Mouse (Mus musculus) CH12.LX (cell line): ENCODE data around the gene Dusp16. TPM values are rescaled to one million over a fixed set of nuclear protein-coding genes. Genes with fewer than 3 reads are reported as not detected.

ENCODE experiments used
- DNase-seq: peaks from one replicate; pipeline ENCODE4 v3.0.0-alpha.2; 2013; ENCODE audit errors: extremely low read depth
- H3K27ac ChIP-seq: 2 replicates; pipeline ENCODE4 v1.5.1; 2012; ENCODE audit warnings: low read depth, mild to moderate bottlenecking, control low read depth, moderate library complexity; ENCODE audit not compliant: insufficient read depth
- H3K27me3 ChIP-seq: replicated peaks from 2 replicates; pipeline ENCODE3; 2012; ENCODE audit warnings: inconsistent platforms
- H3K36me3 ChIP-seq, 2 experiments: replicated peaks in 1 of 2; 2 replicates each; pipeline versions ENCODE3 to v1.6.1; 2012; ENCODE audit warnings: inconsistent platforms in 1 of 2, low read length in 1 of 2, mild to moderate bottlenecking in 1 of 2, mixed read lengths in 1 of 2, moderate library complexity in 1 of 2; ENCODE audit not compliant: control insufficient read depth in 1 of 2, insufficient read depth in 1 of 2
- H3K4me1 ChIP-seq, 2 experiments: 2 replicates each; pipeline ENCODE4 v1.6.1; 2012; ENCODE audit warnings: inconsistent platforms in 1 of 2, moderate library complexity in 1 of 2; ENCODE audit not compliant: insufficient read depth in 2 of 2, control insufficient read depth in 1 of 2
- H3K4me2 ChIP-seq: 2 replicates; pipeline ENCODE4 v1.6.1; 2012; ENCODE audit warnings: low read depth, mild to moderate bottlenecking, control low read depth; ENCODE audit not compliant: poor library complexity, insufficient read depth, severe bottlenecking
- H3K4me3 ChIP-seq, 3 experiments: fragments of 150-350 bp in 1 of 3; sonication (generic) in 1 of 3; replicated peaks in 1 of 3; 2 replicates each; pipeline versions ENCODE3 to v1.5.1; 2011 to 2012; ENCODE audit warnings: low read depth in 2 of 3, low read length in 2 of 3, mild to moderate bottlenecking in 2 of 3, moderate library complexity in 2 of 3, control low read depth in 1 of 3, improper control_type of control experiment in 1 of 3, inconsistent platforms in 1 of 3, mixed read lengths in 1 of 3; ENCODE audit not compliant: poor library complexity in 1 of 3
- H3K79me2 ChIP-seq: replicated peaks from 2 replicates; pipeline ENCODE4 v1.6.1; 2012; ENCODE audit warnings: mild to moderate bottlenecking, moderate library complexity; ENCODE audit not compliant: control insufficient read depth, poor library complexity, insufficient read depth, severe bottlenecking; ENCODE audit errors: extremely low read depth
- H3K9ac ChIP-seq: 2 replicates; pipeline ENCODE4 v1.6.1; 2012; ENCODE audit warnings: low read depth, mild to moderate bottlenecking, control low read depth, moderate library complexity; ENCODE audit not compliant: insufficient read depth
- H3K9me3 ChIP-seq: replicated peaks from 2 replicates; pipeline ENCODE3; 2012; ENCODE audit warnings: low read length, inconsistent platforms, mixed read lengths
- BHLHE40 ChIP-seq: IDR thresholded peaks from 2 replicates; pipeline ENCODE4 v1.6.1; 2011; ENCODE audit warnings: mild to moderate bottlenecking, low read depth, low read length, improper control_type of control experiment
- CHD1 ChIP-seq: IDR thresholded peaks from 2 replicates; pipeline ENCODE4 v1.6.1; 2012; ENCODE audit warnings: low read depth, low read length, improper control_type of control experiment, inconsistent platforms
- CTCF ChIP-seq, 2 experiments: IDR thresholded peaks in 1 of 2; conservative IDR thresholded peaks in 1 of 2; 2 replicates each; pipeline ENCODE4 v1.5.1; 2011 to 2012; ENCODE audit warnings: low read depth in 2 of 2, low read length in 2 of 2, improper control_type of control experiment in 1 of 2, inconsistent platforms in 1 of 2, mild to moderate bottlenecking in 1 of 2, moderate library complexity in 1 of 2
- E2F4 ChIP-seq: IDR thresholded peaks from 2 replicates; pipeline ENCODE4 v1.6.1; 2011; ENCODE audit warnings: low read depth, low read length, improper control_type of control experiment; ENCODE audit not compliant: insufficient replicate concordance
- ELF1 ChIP-seq: IDR thresholded peaks from 2 replicates; pipeline ENCODE4 v1.6.1; 2014; ENCODE audit warnings: low read depth, mild to moderate bottlenecking, inconsistent platforms, low read length, improper control_type of control experiment
- EP300 ChIP-seq: IDR thresholded peaks from 2 replicates; pipeline ENCODE4 v1.6.1; 2011; ENCODE audit warnings: low read length, improper control_type of control experiment
- ETS1 ChIP-seq: conservative IDR thresholded peaks from 2 replicates; pipeline ENCODE4 v1.6.1; 2012; ENCODE audit warnings: low read depth, mild to moderate bottlenecking, inconsistent platforms, low read length, improper control_type of control experiment, moderate library complexity
- IRF4 ChIP-seq: IDR thresholded peaks from 2 replicates; pipeline ENCODE4 v1.6.1; 2014; ENCODE audit warnings: low read depth, mild to moderate bottlenecking, inconsistent platforms, low read length, improper control_type of control experiment
- JUN ChIP-seq: IDR thresholded peaks from 2 replicates; pipeline ENCODE4 v1.6.1; 2011; ENCODE audit warnings: low read depth, mild to moderate bottlenecking, low read length, improper control_type of control experiment, moderate library complexity; ENCODE audit not compliant: insufficient read depth
- JUND ChIP-seq: conservative IDR thresholded peaks from 2 replicates; pipeline ENCODE4 v1.6.1; 2011; ENCODE audit warnings: low read depth, low read length, improper control_type of control experiment
- MAFK ChIP-seq: IDR thresholded peaks from 2 replicates; pipeline ENCODE4 v1.6.1; 2011; ENCODE audit warnings: low read length, improper control_type of control experiment; ENCODE audit not compliant: insufficient replicate concordance
- MAX ChIP-seq: IDR thresholded peaks from 2 replicates; pipeline ENCODE4 v1.6.1; 2011; ENCODE audit warnings: low read length, improper control_type of control experiment
- MAZ ChIP-seq: IDR thresholded peaks from 2 replicates; pipeline ENCODE4 v1.6.1; 2012; ENCODE audit warnings: low read depth, mild to moderate bottlenecking, inconsistent platforms, low read length, improper control_type of control experiment, moderate library complexity
- MEF2A ChIP-seq: IDR thresholded peaks from 2 replicates; pipeline ENCODE4 v1.6.1; 2014; ENCODE audit warnings: low read depth, mild to moderate bottlenecking, inconsistent platforms, low read length, improper control_type of control experiment, borderline replicate concordance
- MXI1 ChIP-seq: IDR thresholded peaks from 2 replicates; pipeline ENCODE4 v1.6.1; 2011; ENCODE audit warnings: mild to moderate bottlenecking, low read depth, low read length, improper control_type of control experiment
- MYC ChIP-seq: IDR thresholded peaks from 2 replicates; pipeline ENCODE4 v1.6.1; 2011; ENCODE audit warnings: low read depth, mild to moderate bottlenecking, improper control_type of control experiment, low read length
- NELFE ChIP-seq: IDR thresholded peaks from 2 replicates; pipeline ENCODE4 v1.6.1; 2011; ENCODE audit warnings: low read depth, low read length, improper control_type of control experiment
- POLR2AphosphoS2 ChIP-seq: IDR thresholded peaks from 2 replicates; pipeline ENCODE4 v1.6.1; 2011; ENCODE audit warnings: low read depth, low read length, improper control_type of control experiment
- RCOR1 ChIP-seq: conservative IDR thresholded peaks from 2 replicates; pipeline ENCODE4 v1.6.1; 2012; ENCODE audit warnings: low read depth, mild to moderate bottlenecking, inconsistent platforms, low read length, improper control_type of control experiment
- SIN3A ChIP-seq: IDR thresholded peaks from 2 replicates; pipeline ENCODE4 v1.6.1; 2012; ENCODE audit warnings: low read length, improper control_type of control experiment, inconsistent platforms
- SMC3 ChIP-seq: IDR thresholded peaks from 2 replicates; pipeline ENCODE4 v1.6.1; 2011; ENCODE audit warnings: low read depth, low read length, improper control_type of control experiment
- TBP ChIP-seq: conservative IDR thresholded peaks from 2 replicates; pipeline ENCODE4 v1.6.1; 2011; ENCODE audit warnings: low read depth, low read length, improper control_type of control experiment
- TCF12 ChIP-seq: IDR thresholded peaks from 2 replicates; pipeline ENCODE4 v1.6.1; 2014; ENCODE audit warnings: low read depth, mild to moderate bottlenecking, inconsistent platforms, low read length, improper control_type of control experiment
- UBTF ChIP-seq: IDR thresholded peaks from 2 replicates; pipeline ENCODE4 v1.6.1; 2012; ENCODE audit warnings: low read depth, mild to moderate bottlenecking, inconsistent platforms, low read length, improper control_type of control experiment, moderate library complexity
- USF1 ChIP-seq: IDR thresholded peaks from 2 replicates; pipeline ENCODE4 v1.6.1; 2014; ENCODE audit warnings: low read depth, mild to moderate bottlenecking, inconsistent platforms, low read length, improper control_type of control experiment
- USF2 ChIP-seq: conservative IDR thresholded peaks from 2 replicates; pipeline ENCODE4 v1.6.1; 2011; ENCODE audit warnings: low read depth, low read length, improper control_type of control experiment
- ZMIZ1 ChIP-seq: IDR thresholded peaks from 2 replicates; pipeline ENCODE4 v1.6.1; 2012; ENCODE audit warnings: low read depth, mild to moderate bottlenecking, inconsistent platforms, low read length, improper control_type of control experiment
- dilution Hi-C: fragments of 300-500 bp; cut with MboI; formaldehyde crosslinking; loops from 2 replicates; pipeline ENCODE4 v1.14.3; 2020; ENCODE audit warnings: low sequenced_read_pairs; ENCODE audit not compliant: extremely low pct_unique_long_range_greater_than_20kb, extremely low pct_ligation_motif_present
- in situ Hi-C: fragments of 300-500 bp; cut with MboI; formaldehyde crosslinking; loops from 3 replicates; pipeline ENCODE4 v1.14.3; 2019; ENCODE audit warnings: low sequenced_read_pairs, low pct_ligation_motif_present, low pct_unique_long_range_greater_than_20kb, mixed read lengths
- polyA plus RNA-seq: library from polyadenylated mRNA; unstranded; fragments of >175 nt; gene quantifications from 2 replicates; pipeline ENCODE4 v1.2.1, GENCODE M21; 2012; ENCODE audit warnings: low read depth; ENCODE audit not compliant: insufficient read length
- total RNA-seq, 2 experiments: library from RNA; depleted of rRNA; stranded (reverse); fragments of 300-350 nt in 1 of 2; fragments of >200 nt in 1 of 2; gene quantifications; 2 replicates each; pipeline ENCODE4 v1.2.3; 2012 to 2014

Gene Dusp16
- total and polyA plus RNA-seq, 3 experiments: 3.7 to 13.1 (median 10.6) TPM

DNA sequence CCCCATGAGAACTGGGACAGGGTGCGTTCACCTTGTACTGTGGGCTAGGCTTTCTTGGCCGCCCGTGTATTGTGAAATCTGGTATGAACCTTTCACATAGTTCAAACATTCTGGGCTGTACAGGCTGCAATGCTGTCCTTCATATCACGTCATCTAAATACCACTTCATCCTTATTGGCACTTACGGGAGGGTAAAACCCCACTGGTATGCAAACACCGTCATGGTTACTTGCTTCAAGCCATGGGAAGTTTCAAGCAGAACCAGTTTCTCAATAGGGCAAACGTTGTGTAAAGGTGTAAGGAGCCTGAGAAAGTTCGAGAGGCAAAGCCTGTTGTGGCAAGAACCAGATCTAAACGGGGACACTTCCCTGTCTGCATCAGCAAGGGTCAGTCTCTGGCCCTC, 10.2 kb upstream of the Dusp16 start:
- TF ChIP-seq MYC (no peak), MAFK (no peak), TCF12 (peak; percentile 29; the same call in 1 of the 2 replicates), MXI1 (0 out of 2 replicates have a peak, but pooled peaks have one; percentile 34), TBP (peak; percentile 53; the same call in 1 of the 2 replicates), CHD1 (no peak), EP300 (peak; percentile 46; the same call in 1 of the 2 replicates), MEF2A (peak; percentile 75), CTCF (conservative IDR thresholded peaks at IDR 0.05 in 1 of 2, IDR thresholded peaks at IDR 0.05 in 1 of 2; ENCODE audit: low read depth in 2 of 2, low read length in 2 of 2) (no peak), MAX (0 out of 2 replicates have a peak, but pooled peaks have one; percentile 19), POLR2AphosphoS2 (no peak), RCOR1 (0 out of 2 replicates have a peak, but pooled peaks have one; percentile 52), IRF4 (peak; percentile 45; the same call in 1 of the 2 replicates), ETS1 (peak; percentile 45), JUN (peak; percentile 16; the same call in 1 of the 2 replicates), UBTF (no peak), BHLHE40 (0 out of 2 replicates have a peak, but pooled peaks have one; percentile 9), SIN3A (peak; percentile 36; the same call in 1 of the 2 replicates), SMC3 (no peak)
- Histone ChIP-seq H3K79me2 (no peaks in the 10 kb centered on the region), H3K27ac (peak overlapping the region; percentile 52)

GRCm38 (mm10) chr6:134801483-134801882, 9.1 kb upstream of the Dusp16 start:
- no peak for TF ChIP-seq NELFE
- TF ChIP-seq MYC: no peak
- no peak for TF ChIP-seq TBP
- TF ChIP-seq MAX: no peak
- TF ChIP-seq E2F4: no peak
- TF ChIP-seq MXI1: no peak
- no peak for TF ChIP-seq ZMIZ1
- no peak for TF ChIP-seq JUND
- TF ChIP-seq USF1: no peak
- TF ChIP-seq ELF1: no peak
- no peak for TF ChIP-seq USF2
- TF ChIP-seq RCOR1: no peak
- TF ChIP-seq MAZ: no peak

More for the DNA sequence above, 10.2 kb upstream of the Dusp16 start:
- Histone ChIP-seq H3K4me1 (peaks cover 12 to 67% of the 10 kb centered on the region in 2 experiments), H3K36me3 (no peaks in the 10 kb centered on the region), H3K4me2 (peak overlapping the region; percentile 86), H3K9me3 (no peaks in the 10 kb centered on the region), H3K4me3 (no peak overlapping the region), H3K27me3 (no peaks in the 10 kb centered on the region), H3K9ac (no peak overlapping the region)
- in situ Hi-C loops: no loop called here
- dilution Hi-C loops: no loop called here
- DNase-seq: peak; percentile 79

More at GRCm38 (mm10) chr6:134801483-134801882, 9.1 kb upstream of the Dusp16 start:
- H3K27me3 ChIP-seq: no peaks in the 10 kb centered on the region
- dilution Hi-C loops (no loop called here), in situ Hi-C loops (no loop called here)
- H3K9ac ChIP-seq: no peak overlapping the region
- H3K4me2 ChIP-seq: no peak overlapping the region
- no peaks in the 10 kb centered on the region for H3K79me2 ChIP-seq
- no peak overlapping the region for H3K4me3 ChIP-seq
- no peaks in the 10 kb centered on the region for H3K9me3 ChIP-seq
- H3K4me1 ChIP-seq: peaks cover 12 to 60% of the 10 kb centered on the region in 2 experiments
- DNase-seq: no peak
- no peak overlapping the region for H3K27ac ChIP-seq
- no peaks in the 10 kb centered on the region for H3K36me3 ChIP-seq
